Mouse (Mus musculus) heart, embryonic 16.5 days (tissue): ENCODE data around the gene Ssh3. TPM values are rescaled to one million over a fixed set of nuclear protein-coding genes. Genes with fewer than 3 reads are reported as not detected.

Experiments
- ATAC-seq: fragments of 200-750 bp; cut with Nextera tagmentation; replicated peaks from 2 replicates; pipeline ENCODE4 v1.8.0; 2017; ENCODE audit warnings: moderate number of reproducible peaks; ENCODE audit not compliant: insufficient read depth, low FRiP score; ENCODE audit errors: extremely low read depth
- H3K27ac ChIP-seq: fragments of 300-500 bp; sonication (generic); 2 replicates; pipeline ENCODE4 v1.5.1; 2014; ENCODE audit warnings: mild to moderate bottlenecking, low read length, control low read depth, moderate library complexity
- H3K27me3 ChIP-seq: fragments of 300-500 bp; sonication (generic); 2 replicates; pipeline ENCODE4 v1.6.1; 2014; ENCODE audit warnings: low read length, mixed read lengths; ENCODE audit not compliant: control insufficient read depth, insufficient read depth
- H3K36me3 ChIP-seq: fragments of 300-500 bp; sonication (generic); 2 replicates; pipeline ENCODE4 v1.6.1; 2014; ENCODE audit not compliant: control insufficient read depth, insufficient read depth
- H3K4me1 ChIP-seq: fragments of 300-500 bp; sonication (generic); 2 replicates; pipeline ENCODE4 v1.6.1; 2014; ENCODE audit warnings: low read length, mixed read lengths; ENCODE audit not compliant: control insufficient read depth, insufficient read depth
- H3K4me2 ChIP-seq: fragments of 300-500 bp; sonication (generic); 2 replicates; pipeline ENCODE4 v1.6.1; 2014; ENCODE audit warnings: low read depth, mild to moderate bottlenecking, control low read depth, low read length
- H3K4me3 ChIP-seq: fragments of 300-500 bp; sonication (generic); 2 replicates; pipeline ENCODE4 v1.5.1; 2014; ENCODE audit warnings: mild to moderate bottlenecking, control low read depth, low read length
- H3K9ac ChIP-seq: fragments of 300-500 bp; sonication (generic); 2 replicates; pipeline ENCODE4 v1.6.1; 2014; ENCODE audit warnings: low read length, control low read depth
- H3K9me3 ChIP-seq: fragments of 300-500 bp; sonication (generic); replicated peaks from 2 replicates; pipeline ENCODE4 v1.6.1; 2016; ENCODE audit warnings: low read length; ENCODE audit not compliant: control insufficient read depth
- WGBS: fragments of 180-500 bp; shearing (Covaris S2); extraction: QIAGEN DNeasy Blood & Tissue Kit; methylation state at CpG from one replicate; pipeline ENCODE4 v1.1.7; 2014; 5-methylcytosine and 5-hydroxymethylcytosine counted together
- polyA plus RNA-seq: library from polyadenylated mRNA; unstranded; fragments of >200 nt; fragmentation: Nextera tagmentation; extraction: Ambion mirVana; gene quantifications from 2 replicates; pipeline ENCODE4 v1.2.1, GENCODE M21; 2015

The Ssh3 gene
- polyA plus RNA-seq, 1 experiment from 2014 or later: 8.3 TPM

DNA sequence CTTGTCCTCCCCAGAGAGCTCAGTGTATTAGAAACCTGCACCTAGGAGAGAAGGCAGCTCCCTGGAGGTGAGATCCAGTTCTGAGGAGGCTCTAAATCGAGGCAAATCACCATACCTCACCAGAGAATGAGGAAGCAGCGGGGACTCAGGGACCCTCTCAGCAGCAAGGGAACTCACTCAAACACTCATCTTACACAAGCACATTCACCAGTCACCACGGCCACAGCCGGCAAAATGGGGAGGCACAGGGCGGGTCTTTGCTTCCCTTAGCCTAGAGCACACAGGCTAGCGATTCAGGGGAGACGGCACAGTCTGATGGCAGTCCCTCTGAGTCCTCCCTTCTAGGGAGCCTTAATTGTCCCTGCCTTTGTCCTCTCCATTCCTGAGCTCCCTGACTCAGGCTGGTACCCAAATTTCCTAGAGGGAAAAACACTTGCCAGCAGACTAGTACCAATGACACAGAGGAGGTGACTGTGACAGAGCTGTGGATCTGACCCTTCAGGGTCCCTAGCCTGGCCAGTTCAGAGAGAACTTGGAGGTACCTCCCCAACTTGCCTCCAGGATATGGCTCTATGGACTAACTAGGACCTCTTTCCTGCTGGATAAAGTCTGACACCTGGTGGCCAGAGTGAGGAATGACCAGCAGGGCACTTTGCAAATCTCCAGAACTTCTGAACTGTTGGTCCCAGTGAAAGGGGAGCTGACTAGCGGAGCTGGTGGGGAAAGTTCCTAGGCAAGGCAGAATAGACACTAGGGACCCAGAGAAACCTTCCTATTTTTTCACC is 40.9 kb downstream of the Ssh3 start:
- Histone ChIP-seq H3K27me3 (peaks cover 5% of the 10 kb centered on the region; the same call in 1 of the 2 replicates), H3K36me3 (no peaks in the 10 kb centered on the region), H3K27ac (no peak overlapping the region), H3K4me1 (peaks cover 8% of the 10 kb centered on the region), H3K9ac (no peak overlapping the region; the same call in 1 of the 2 replicates), H3K4me3 (no peak overlapping the region), H3K4me2 (no peak overlapping the region), H3K9me3 (no peaks in the 10 kb centered on the region)
- ATAC-seq: no peak
- WGBS: 12% methylated on average over 8 of the region's 8 CpGs

DNA sequence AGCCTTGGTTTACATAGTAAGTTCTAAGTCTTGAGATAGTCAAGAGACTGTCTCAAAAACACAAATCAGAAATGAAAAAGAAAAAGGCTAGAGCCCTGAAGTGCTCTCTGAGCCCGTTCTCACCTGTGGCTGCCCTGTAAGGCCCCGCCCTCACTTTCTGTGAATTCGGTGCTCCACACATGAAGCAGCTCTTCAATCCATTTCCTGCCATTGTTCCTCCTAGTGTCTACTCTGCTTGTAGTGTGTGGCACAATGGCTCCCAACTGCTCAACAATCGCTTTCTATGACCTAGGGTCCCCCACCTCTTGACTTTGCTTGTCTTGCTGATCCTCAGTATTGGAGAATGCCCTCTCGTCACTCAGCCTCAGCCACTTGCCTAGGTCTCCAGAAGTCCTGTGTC is 41.5 kb downstream of the Ssh3 start:
- Histone ChIP-seq H3K9me3 (no peaks in the 10 kb centered on the region), H3K9ac (no peak overlapping the region), H3K4me3 (no peak overlapping the region), H3K4me1 (peaks cover 8% of the 10 kb centered on the region), H3K36me3 (no peaks in the 10 kb centered on the region), H3K4me2 (no peak overlapping the region), H3K27ac (no peak overlapping the region), H3K27me3 (peaks cover 7% of the 10 kb centered on the region; the same call in 1 of the 2 replicates)
- ATAC-seq: no peak
- WGBS: 50% methylated on average over 5 of the region's 5 CpGs

DNA sequence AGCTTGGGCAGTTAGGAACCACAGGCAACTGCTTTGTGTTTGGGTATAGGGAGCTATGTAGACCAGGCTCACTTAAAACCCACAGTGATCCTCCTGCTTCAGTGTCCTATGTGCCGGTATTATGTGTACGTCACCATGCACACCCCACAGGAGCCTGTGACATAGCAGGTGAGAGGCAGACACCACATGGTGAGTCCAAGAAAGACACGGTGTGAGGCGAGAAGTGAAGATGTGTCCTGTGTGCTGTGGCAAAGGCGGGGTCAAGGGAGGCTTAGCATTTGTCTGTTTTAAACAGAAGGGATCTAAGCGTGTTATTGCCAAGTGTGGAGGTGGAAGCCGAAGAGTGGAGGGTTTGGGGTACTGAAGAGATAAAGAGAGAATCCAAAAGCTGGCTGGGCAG is 42.2 kb downstream of the Ssh3 start:
- peaks cover 9% of the 10 kb centered on the region; the same call in 1 of the 2 replicates for H3K27me3 ChIP-seq
- WGBS: 82% methylated on average over 7 of the region's 7 CpGs
- no peak overlapping the region for H3K4me2 ChIP-seq
- no peak overlapping the region for H3K9ac ChIP-seq
- H3K4me3 ChIP-seq: no peak overlapping the region
- no peak for ATAC-seq
- H3K36me3 ChIP-seq: no peaks in the 10 kb centered on the region
- peaks cover 5% of the 10 kb centered on the region for H3K4me1 ChIP-seq
- H3K27ac ChIP-seq: no peak overlapping the region
- H3K9me3 ChIP-seq: no peaks in the 10 kb centered on the region

DNA sequence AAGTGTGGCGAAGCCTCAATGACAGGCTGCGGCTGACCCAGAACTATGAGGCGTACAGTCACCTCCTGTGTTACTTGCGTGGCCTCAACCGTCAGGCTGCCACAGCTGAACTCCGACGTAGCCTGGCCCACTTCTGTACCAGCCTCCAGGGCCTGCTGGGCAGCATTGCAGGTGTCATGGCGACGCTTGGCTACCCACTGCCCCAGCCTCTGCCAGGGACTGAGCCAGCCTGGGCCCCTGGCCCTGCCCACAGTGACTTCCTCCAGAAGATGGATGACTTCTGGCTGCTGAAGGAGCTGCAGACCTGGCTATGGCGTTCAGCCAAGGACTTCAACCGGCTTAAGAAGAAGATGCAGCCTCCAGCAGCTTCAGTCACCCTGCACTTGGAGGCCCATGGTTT is 46.8 kb downstream of the Ssh3 start:
- no peaks in the 10 kb centered on the region for H3K9me3 ChIP-seq
- peaks cover 15% of the 10 kb centered on the region for H3K4me1 ChIP-seq
- no peaks in the 10 kb centered on the region for H3K36me3 ChIP-seq
- WGBS: 67% methylated on average over 11 of the region's 11 CpGs
- no peak overlapping the region for H3K4me3 ChIP-seq
- H3K9ac ChIP-seq: no peak overlapping the region
- H3K27me3 ChIP-seq: peaks cover 9% of the 10 kb centered on the region; the same call in 1 of the 2 replicates
- H3K27ac ChIP-seq: no peak overlapping the region
- no peak for ATAC-seq
- H3K4me2 ChIP-seq: no peak overlapping the region

DNA sequence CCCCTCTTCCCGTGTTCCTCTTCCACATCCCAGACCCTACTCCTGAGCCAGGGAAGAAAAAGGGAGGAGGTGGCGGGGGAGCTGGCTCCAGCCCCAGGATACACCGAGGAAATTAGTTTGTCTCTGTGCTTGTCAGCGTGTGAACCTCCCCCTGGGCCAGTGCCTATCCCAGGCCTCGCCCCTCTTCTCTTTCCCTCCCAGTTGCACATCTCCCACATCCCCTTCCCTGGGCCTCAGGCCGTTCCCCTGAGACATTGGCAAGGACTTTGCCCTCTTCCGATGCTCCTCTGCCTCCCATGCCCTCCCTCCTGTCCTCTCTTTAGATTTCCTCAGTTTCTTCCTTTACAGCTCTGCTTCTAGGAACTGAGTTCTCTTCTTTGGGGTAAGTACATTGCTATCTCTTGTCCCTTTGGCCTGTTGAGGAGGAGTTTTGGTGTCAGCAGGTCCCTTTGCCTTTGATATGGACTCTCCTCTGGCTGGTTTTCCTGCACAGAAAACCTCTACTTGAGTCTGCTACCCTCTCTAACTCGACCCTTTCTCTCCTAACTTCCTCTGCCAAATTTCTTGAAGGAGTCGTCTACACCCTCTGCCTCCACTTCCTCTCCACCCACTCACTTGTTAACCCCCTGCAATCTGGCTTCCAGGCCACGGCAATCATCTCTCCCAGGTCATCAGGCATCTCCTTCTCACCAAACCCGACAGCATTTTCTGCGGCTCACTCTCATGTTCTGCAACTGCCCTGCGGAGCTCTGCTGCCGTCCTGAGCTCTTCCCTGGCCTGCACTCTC is 47.8 kb downstream of the Ssh3 start:
- Histone ChIP-seq H3K27ac (peak overlapping the region; percentile 62), H3K4me3 (no peak overlapping the region), H3K27me3 (peaks cover 12% of the 10 kb centered on the region), H3K9me3 (no peaks in the 10 kb centered on the region), H3K4me1 (peaks cover 17% of the 10 kb centered on the region), H3K4me2 (peak overlapping the region; percentile 28; the same call in 1 of the 2 replicates), H3K36me3 (no peaks in the 10 kb centered on the region), H3K9ac (peak overlapping the region; percentile 32; the same call in 1 of the 2 replicates)
- 31% methylated on average over 13 of the region's 14 CpGs for WGBS
- ATAC-seq: no peak

DNA sequence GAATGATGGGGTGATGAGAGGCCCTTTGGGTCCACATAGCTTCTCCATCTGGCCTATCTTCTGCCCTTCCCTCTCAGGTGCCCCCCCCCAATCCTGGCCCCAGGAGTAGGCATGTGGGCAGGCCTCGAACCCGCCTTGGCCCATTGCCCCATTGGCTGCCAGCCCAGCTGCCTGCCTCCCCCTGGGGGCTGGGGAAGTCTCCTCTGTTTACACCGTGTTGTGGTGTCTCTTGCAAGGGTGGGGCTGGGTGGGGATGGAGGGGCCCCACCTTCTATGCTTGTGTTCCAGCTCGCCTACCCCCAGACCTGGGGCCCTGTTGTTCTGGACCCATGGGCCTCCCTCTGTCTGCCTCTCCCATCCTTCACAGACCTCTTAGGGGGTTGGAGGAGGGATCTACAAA is 48.6 kb downstream of the Ssh3 start:
- no peak overlapping the region for H3K9ac ChIP-seq
- no peaks in the 10 kb centered on the region for H3K36me3 ChIP-seq
- no peaks in the 10 kb centered on the region for H3K9me3 ChIP-seq
- H3K4me1 ChIP-seq: peaks cover 20% of the 10 kb centered on the region
- H3K27me3 ChIP-seq: peaks cover 14% of the 10 kb centered on the region
- H3K4me2 ChIP-seq: no peak overlapping the region
- ATAC-seq: no peak
- H3K27ac ChIP-seq: peak overlapping the region; percentile 62
- WGBS: 41% methylated on average over 4 of the region's 4 CpGs
- no peak overlapping the region for H3K4me3 ChIP-seq

DNA sequence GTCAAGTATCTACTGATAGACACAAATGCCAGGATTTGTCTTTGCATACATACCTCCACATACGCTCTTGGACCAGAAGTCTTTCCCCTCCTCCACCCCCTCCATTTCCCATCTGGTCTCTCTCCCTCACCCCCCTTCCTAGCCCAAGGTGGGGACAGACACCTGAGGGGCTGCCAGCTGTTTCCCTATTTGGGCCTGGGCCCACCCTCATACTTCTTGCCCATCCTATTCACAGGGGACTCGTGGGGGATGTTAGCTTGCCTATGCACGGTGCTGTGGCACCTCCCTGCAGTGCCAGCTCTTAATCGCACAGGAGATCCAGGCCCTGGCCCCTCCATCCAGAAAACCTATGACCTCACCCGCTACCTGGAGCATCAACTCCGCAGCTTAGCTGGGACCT is 49.0 kb downstream of the Ssh3 start:
- Histone ChIP-seq H3K27ac (no peak overlapping the region), H3K27me3 (peaks cover 17% of the 10 kb centered on the region), H3K4me1 (peaks cover 22% of the 10 kb centered on the region), H3K36me3 (no peaks in the 10 kb centered on the region), H3K9ac (no peak overlapping the region), H3K9me3 (no peaks in the 10 kb centered on the region), H3K4me3 (no peak overlapping the region), H3K4me2 (no peak overlapping the region)
- ATAC-seq: no peak
- 74% methylated on average over 6 of the region's 6 CpGs for WGBS

DNA sequence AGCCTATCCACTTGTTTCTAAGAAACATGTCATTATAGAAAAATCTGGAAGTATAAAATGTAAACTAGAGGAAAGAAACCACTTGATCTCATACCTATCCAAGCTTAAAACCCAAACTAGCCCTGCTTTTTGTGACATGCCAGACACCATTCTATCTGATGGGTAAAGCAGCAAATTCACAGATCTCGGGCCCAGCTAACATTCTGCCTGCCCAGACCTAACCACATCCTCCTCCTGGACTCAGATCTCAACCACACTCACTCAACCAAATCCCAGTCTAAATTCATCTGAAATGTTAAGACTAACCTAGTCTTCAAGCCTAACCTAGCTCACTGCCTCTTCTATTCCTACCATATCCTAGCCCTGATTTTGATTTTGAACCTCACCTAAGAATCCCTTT is 50.2 kb downstream of the Ssh3 start:
- Histone ChIP-seq H3K4me3 (no peak overlapping the region), H3K4me2 (no peak overlapping the region), H3K27ac (no peak overlapping the region), H3K27me3 (peaks cover 20% of the 10 kb centered on the region), H3K9me3 (no peaks in the 10 kb centered on the region), H3K36me3 (no peaks in the 10 kb centered on the region), H3K4me1 (peaks cover 25% of the 10 kb centered on the region), H3K9ac (no peak overlapping the region)
- no peak for ATAC-seq
- WGBS: 76% methylated on average over 1 of the region's 1 CpGs

DNA sequence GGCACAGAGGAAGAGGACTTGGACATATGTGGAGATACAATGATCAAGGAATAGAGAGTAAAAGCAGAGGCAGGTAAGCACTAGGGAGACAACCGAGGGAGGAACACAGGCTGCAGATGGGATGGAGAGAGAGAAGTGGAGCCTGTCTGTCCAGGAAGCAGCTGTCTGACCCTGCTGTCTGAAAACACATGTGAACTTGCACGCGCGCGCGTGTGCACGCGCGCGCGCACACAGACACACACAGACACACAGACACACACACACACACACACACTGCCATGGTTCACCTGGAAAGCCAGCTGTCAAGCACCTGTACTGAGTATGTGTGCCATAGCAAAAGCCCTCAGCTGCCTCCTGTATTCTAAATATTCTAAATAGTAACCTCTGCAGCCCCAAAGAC is 50.7 kb downstream of the Ssh3 start:
- H3K27ac ChIP-seq: no peak overlapping the region
- H3K4me1 ChIP-seq: peaks cover 30% of the 10 kb centered on the region
- H3K9me3 ChIP-seq: no peaks in the 10 kb centered on the region
- H3K36me3 ChIP-seq: no peaks in the 10 kb centered on the region
- no peak overlapping the region for H3K4me3 ChIP-seq
- H3K9ac ChIP-seq: no peak overlapping the region
- H3K27me3 ChIP-seq: peaks cover 23% of the 10 kb centered on the region
- ATAC-seq: no peak
- no peak overlapping the region for H3K4me2 ChIP-seq
- 77% methylated on average over 11 of the region's 11 CpGs for WGBS
